Mouse (Mus musculus) kidney, adult 11 months (tissue): ENCODE measurements at regions not wholly inside any gene's neighbourhood (a gene's known extent, or its start where the extent isn't known, plus 50 kb on each side); places are given as distances from the start of the nearest gene placed in this dataset.

Source experiments
- DNase-seq: peaks from one replicate; pipeline ENCODE4 v3.0.0; 2022

- DNase-seq: no peak
Measured at GRCm38 (mm10) chrX:77443852-77444492, 66.8 kb upstream of the Tbl1x start.

GRCm38 (mm10) chrX:77446755-77447154 lies 64.1 kb upstream of the Tbl1x start:
- no peak for DNase-seq

GRCm38 (mm10) chrX:77451977-77452675 lies 58.7 kb upstream of the Tbl1x start:
- no peak for DNase-seq
